In genomic region chr3:50160756-50161155, GRCm38 (mm10) we compare ENCODE assay signal across 19 mouse cellular contexts.
A peak's percentile ranks its signal among the peaks of the same experiment; 100 is the strongest.
DNase-seq lines count a peak whose midpoint lies in the region; ATAC-seq lines count a peak whose summit lies in the region.
"Had no signal": no experiment of that assay in that cellular context is flagged by ENCODE, and none has a peak within 500 bp of the region (broad histone marks: within the 10 kb centered on the region; RNA-seq: fewer than 3 reads in every experiment).

No protein-coding gene starts in this region.

- ATAC-seq in hindbrain, embryonic 13.5 days (ENCODE audit: low FRiP score), result no peak
- ATAC-seq: activated CD4-positive, CD25-positive, alpha-beta regulatory T cell, adult 4 months; CD4-positive, CD25-positive, alpha-beta regulatory T cell, adult 4 months; Patski had no signal

- H3K9ac ChIP-seq in hindbrain, embryonic 13.5 days, result no peak overlapping the region

- no peak overlapping the region for H3K4me2 ChIP-seq in hindbrain, embryonic 13.5 days

- H3K36me3 ChIP-seq in hindbrain, embryonic 13.5 days, result no peaks in the 10 kb centered on the region
- H3K36me3 ChIP-seq: G1E had no signal

- H3K9me3 ChIP-seq in hindbrain, embryonic 13.5 days, result no peaks in the 10 kb centered on the region

- no peaks in the 10 kb centered on the region for H3K27me3 ChIP-seq in hindbrain, embryonic 13.5 days
- H3K27me3 ChIP-seq: CH12.LX had no signal

- no peak overlapping the region for H3K27ac ChIP-seq in hindbrain, embryonic 13.5 days

- H3K4me1 ChIP-seq in hindbrain, embryonic 13.5 days (replicated peaks), result no peaks in the 10 kb centered on the region

- WGBS in hindbrain, embryonic 13.5 days, result 87% methylated on average over 2 of the region's 2 CpGs

- DNase-seq in retina, embryonic 14.5 days (ENCODE audit: low spot score), result peak; percentile 71
- DNase-seq in retina, postnatal 1 day, result peak; percentile 64
- no peak for DNase-seq in adrenal gland, postnatal 36 days
- DNase-seq: adrenal gland, adult 2 months; adrenal gland, adult 8-10 months; adrenal gland, postnatal 10 days; adrenal gland, postnatal 14 days; adrenal gland, postnatal 25 days; B cell, adult 2 months; cerebellum, adult 11 months; cerebellum, adult 11-12 months; cerebellum, adult 18-20 months; cerebellum, adult 2 months had no signal

- no peak overlapping the region for H3K4me3 ChIP-seq in hindbrain, embryonic 13.5 days

Comparison
In these comparisons a context has a peak if more than half of its experiments do, and no peak if none do; other contexts are left out.
1. DNase-seq: peak in retina, embryonic 14.5 days (single experiment) and retina, postnatal 1 day (single experiment); none in adrenal gland, postnatal 36 days (0 of 2).